Mouse (Mus musculus) embryonic facial prominence, embryonic 10.5 days (tissue): ENCODE measurements around the gene Yipf1. TPM values are rescaled to one million over a fixed set of nuclear protein-coding genes. Genes with fewer than 3 reads are reported as not detected.

Experiments
- DNase-seq: peaks from one replicate; pipeline ENCODE4 v3.0.0-alpha.2; 2017; ENCODE audit warnings: low spot score
- H3K27ac ChIP-seq: fragments of 300-500 bp; sonication (generic); replicated peaks from 2 replicates; pipeline ENCODE4 v1.5.1; 2016; ENCODE audit warnings: mild to moderate bottlenecking
- H3K27me3 ChIP-seq: fragments of 300-500 bp; sonication (generic); replicated peaks from 2 replicates; pipeline ENCODE4 v1.6.1; 2016; ENCODE audit warnings: low read depth, mild to moderate bottlenecking; ENCODE audit not compliant: poor library complexity, severe bottlenecking
- H3K36me3 ChIP-seq: fragments of 300-500 bp; sonication (generic); replicated peaks from 2 replicates; pipeline ENCODE4 v1.6.1; 2016; ENCODE audit warnings: mild to moderate bottlenecking, moderate library complexity
- H3K4me1 ChIP-seq: fragments of 300-500 bp; sonication (generic); 2 replicates; pipeline ENCODE4 v1.6.1; 2016
- H3K4me3 ChIP-seq: fragments of 300-500 bp; sonication (generic); 2 replicates; pipeline ENCODE4 v1.5.1; 2016; ENCODE audit warnings: mild to moderate bottlenecking, moderate library complexity
- H3K9me3 ChIP-seq: fragments of 300-500 bp; sonication (generic); 2 replicates; pipeline ENCODE4 v1.6.1; 2016; ENCODE audit warnings: mild to moderate bottlenecking
- WGBS: fragments of 180-500 bp; shearing (Covaris S2); methylation state at CpG from one replicate; pipeline ENCODE4 v1.1.7; 2016; 5-methylcytosine and 5-hydroxymethylcytosine counted together
- polyA plus RNA-seq: library from polyadenylated mRNA; unstranded; fragments of >200 nt; fragmentation: Nextera tagmentation; extraction: Ambion mirVana; gene quantifications from 2 replicates; pipeline ENCODE4 v1.2.1, GENCODE M21; 2016

Yipf1 gene
- polyA plus RNA-seq, 1 experiment from 2014 or later = 39.5 TPM

GRCm38 (mm10) chr4:107299779-107300340 is 14.3 kb upstream of the Yipf1 start:
- H3K4me3 ChIP-seq = no peak overlapping the region
- no peak for DNase-seq
- WGBS = 84% methylated on average over 7 of the region's 7 CpGs
- H3K27ac ChIP-seq = no peak overlapping the region
- no peaks in the 10 kb centered on the region for H3K9me3 ChIP-seq
- no peaks in the 10 kb centered on the region for H3K27me3 ChIP-seq
- no peaks in the 10 kb centered on the region; the same call in none of the 2 replicates for H3K4me1 ChIP-seq
- H3K36me3 ChIP-seq = no peaks in the 10 kb centered on the region

GRCm38 (mm10) chr4:107300371-107300770 is 13.8 kb upstream of the Yipf1 start:
- Histone ChIP-seq H3K27ac (no peak overlapping the region), H3K36me3 (no peaks in the 10 kb centered on the region), H3K9me3 (no peaks in the 10 kb centered on the region), H3K27me3 (no peaks in the 10 kb centered on the region), H3K4me3 (no peak overlapping the region), H3K4me1 (no peaks in the 10 kb centered on the region; the same call in none of the 2 replicates)
- 80% methylated on average over 4 of the region's 4 CpGs for WGBS
- DNase-seq = no peak

GRCm38 (mm10) chr4:107300902-107301555 is 13.1 kb upstream of the Yipf1 start:
- no peak overlapping the region for H3K27ac ChIP-seq
- 94% methylated on average over 1 of the region's 1 CpGs for WGBS
- no peak overlapping the region for H3K4me3 ChIP-seq
- no peaks in the 10 kb centered on the region; the same call in none of the 2 replicates for H3K4me1 ChIP-seq
- no peaks in the 10 kb centered on the region for H3K27me3 ChIP-seq
- no peaks in the 10 kb centered on the region for H3K9me3 ChIP-seq
- no peak for DNase-seq
- no peaks in the 10 kb centered on the region for H3K36me3 ChIP-seq

- no peak for DNase-seq
- H3K36me3 ChIP-seq = no peaks in the 10 kb centered on the region
- H3K27me3 ChIP-seq = no peaks in the 10 kb centered on the region
- H3K4me1 ChIP-seq = peaks cover 5% of the 10 kb centered on the region
- no peaks in the 10 kb centered on the region for H3K9me3 ChIP-seq
- WGBS = 88% methylated on average over 9 of the region's 9 CpGs
- no peak overlapping the region for H3K27ac ChIP-seq
- no peak overlapping the region for H3K4me3 ChIP-seq
Measured at GRCm38 (mm10) chr4:107302221-107302620, 11.9 kb upstream of the Yipf1 start.

- Histone ChIP-seq H3K27ac (no peak overlapping the region), H3K4me3 (no peak overlapping the region), H3K4me1 (peaks cover 5% of the 10 kb centered on the region), H3K9me3 (no peaks in the 10 kb centered on the region), H3K36me3 (no peaks in the 10 kb centered on the region), H3K27me3 (no peaks in the 10 kb centered on the region)
- 81% methylated on average over 4 of the region's 4 CpGs for WGBS
- no peak for DNase-seq
Measured at GRCm38 (mm10) chr4:107302832-107303231, 11.3 kb upstream of the Yipf1 start.

GRCm38 (mm10) chr4:107303531-107303930 is 10.6 kb upstream of the Yipf1 start:
- WGBS = 60% methylated on average over 3 of the region's 3 CpGs
- no peak for DNase-seq
- Histone ChIP-seq H3K9me3 (no peaks in the 10 kb centered on the region), H3K4me1 (peaks cover 5% of the 10 kb centered on the region), H3K36me3 (no peaks in the 10 kb centered on the region), H3K4me3 (no peak overlapping the region), H3K27ac (no peak overlapping the region), H3K27me3 (no peaks in the 10 kb centered on the region)

- no peak within 1 kb of the TSS for H3K27ac ChIP-seq
- WGBS = 65% methylated on average over 6 of the region's 6 CpGs
- DNase-seq = no peak
Measured at GRCm38 (mm10) chr4:107306966-107307365, 7.2 kb upstream of the Yipf1 start, which contains the start of gene Dio1. Gene Dio1 (minus strand): TSS chr4:107307169.

GRCm38 (mm10) chr4:107314479-107314805 is 279 bp downstream of the Yipf1 start:
- Histone ChIP-seq H3K27ac (peak overlapping the region; percentile 81), H3K4me1 (peaks cover 19% of the 10 kb centered on the region), H3K9me3 (no peaks in the 10 kb centered on the region), H3K36me3 (peaks cover 18% of the 10 kb centered on the region), H3K4me3 (peak overlapping the region; percentile 76), H3K27me3 (no peaks in the 10 kb centered on the region)
- WGBS = 11% methylated on average over 7 of the region's 7 CpGs
- DNase-seq = no peak

More at GRCm38 (mm10) chr4:107306966-107307365, 7.2 kb upstream of the Yipf1 start, which contains the start of gene Dio1:
- Histone ChIP-seq H3K9me3 (no peaks in the 10 kb centered on the region), H3K4me3 (no peak within 1 kb of the TSS), H3K36me3 (no peaks in the 10 kb centered on the region), H3K4me1 (peaks cover 5% of the 10 kb centered on the region), H3K27me3 (no peaks in the 10 kb centered on the region)

- H3K27ac ChIP-seq = no peak overlapping the region
- 82% methylated on average over 8 of the region's 8 CpGs for WGBS
- no peak overlapping the region for H3K4me3 ChIP-seq
- no peaks in the 10 kb centered on the region for H3K27me3 ChIP-seq
- H3K36me3 ChIP-seq = peaks cover 59% of the 10 kb centered on the region
- no peaks in the 10 kb centered on the region for H3K9me3 ChIP-seq
- peaks cover 13% of the 10 kb centered on the region for H3K4me1 ChIP-seq
- DNase-seq = no peak
Measured at GRCm38 (mm10) chr4:107318646-107319045, 4.5 kb downstream of the Yipf1 start.

GRCm38 (mm10) chr4:107321041-107321440 is 6.9 kb downstream of the Yipf1 start:
- Histone ChIP-seq H3K27me3 (no peaks in the 10 kb centered on the region), H3K27ac (no peak overlapping the region), H3K4me3 (no peak overlapping the region), H3K4me1 (no peaks in the 10 kb centered on the region), H3K9me3 (no peaks in the 10 kb centered on the region), H3K36me3 (peaks cover 67% of the 10 kb centered on the region)
- WGBS = 78% methylated on average over 2 of the region's 2 CpGs
- no peak for DNase-seq

- no peaks in the 10 kb centered on the region for H3K4me1 ChIP-seq
- 87% methylated on average over 2 of the region's 2 CpGs for WGBS
- H3K27ac ChIP-seq = no peak overlapping the region
- peaks cover 73% of the 10 kb centered on the region for H3K36me3 ChIP-seq
- H3K9me3 ChIP-seq = no peaks in the 10 kb centered on the region
- no peaks in the 10 kb centered on the region for H3K27me3 ChIP-seq
- H3K4me3 ChIP-seq = no peak overlapping the region
- DNase-seq = no peak
Measured at GRCm38 (mm10) chr4:107323113-107323512, 8.9 kb downstream of the Yipf1 start.

GRCm38 (mm10) chr4:107328530-107328929 is 14.4 kb downstream of the Yipf1 start:
- H3K4me3 ChIP-seq = no peak overlapping the region
- H3K27me3 ChIP-seq = no peaks in the 10 kb centered on the region
- H3K36me3 ChIP-seq = peaks cover 27% of the 10 kb centered on the region
- no peak for DNase-seq
- no peak overlapping the region for H3K27ac ChIP-seq
- no peaks in the 10 kb centered on the region for H3K9me3 ChIP-seq
- 95% methylated on average over 8 of the region's 8 CpGs for WGBS
- H3K4me1 ChIP-seq = no peaks in the 10 kb centered on the region

GRCm38 (mm10) chr4:107333514-107333913 is 19.4 kb downstream of the Yipf1 start:
- no peaks in the 10 kb centered on the region for H3K4me1 ChIP-seq
- no peaks in the 10 kb centered on the region for H3K27me3 ChIP-seq
- 95% methylated on average over 4 of the region's 4 CpGs for WGBS
- no peaks in the 10 kb centered on the region for H3K9me3 ChIP-seq
- no peak for DNase-seq
- peaks cover 14% of the 10 kb centered on the region; the same call in 1 of the 2 replicates for H3K36me3 ChIP-seq
- no peak overlapping the region for H3K4me3 ChIP-seq
- no peak overlapping the region for H3K27ac ChIP-seq
